ENCODE assay signal across 16 mouse cellular contexts in the genomic region with DNA sequence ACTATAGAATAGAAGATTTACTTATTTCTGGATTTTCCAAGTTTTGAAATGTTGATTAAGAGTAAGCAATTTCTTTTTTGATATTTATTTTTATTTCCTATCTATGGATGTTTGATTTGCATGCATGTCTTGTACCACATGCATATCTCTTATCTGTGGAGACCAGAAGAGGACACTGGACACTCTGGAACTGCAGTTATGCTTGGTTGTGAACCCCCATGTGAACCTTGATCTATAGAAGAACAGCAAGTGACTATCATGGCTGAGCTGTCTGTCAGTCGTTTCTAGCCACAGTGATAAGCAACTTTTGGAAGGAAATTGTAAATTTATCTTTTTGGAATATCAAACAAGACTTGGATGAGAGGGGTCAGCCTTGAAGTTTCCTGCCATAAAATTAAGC.
"Had no signal": no experiment of that assay in that cellular context is flagged by ENCODE, and none has a peak within 500 bp of the region (broad histone marks: within the 10 kb centered on the region; RNA-seq: fewer than 3 reads in every experiment).

No protein-coding gene starts in this region.

- ATAC-seq: intestine, postnatal 0 days; midbrain, embryonic 13.5 days; midbrain, embryonic 16.5 days had no signal

- H3K4me1 ChIP-seq: lung, embryonic 15.5 days; midbrain, embryonic 13.5 days; neural tube, embryonic 13.5 days had no signal

- H3K27ac ChIP-seq: kidney, postnatal 0 days; layer of hippocampus, adult 2 months; lung, embryonic 15.5 days; midbrain, embryonic 13.5 days; neural tube, embryonic 13.5 days had no signal

- H3K9me3 ChIP-seq: lung, embryonic 15.5 days; midbrain, embryonic 13.5 days; neural tube, embryonic 13.5 days had no signal

- H3K27me3 ChIP-seq: lung, embryonic 15.5 days; midbrain, embryonic 13.5 days; neural tube, embryonic 13.5 days had no signal

- DNase-seq: kidney, adult 2 months; kidney, postnatal 25 days; layer of hippocampus, adult 9-11 months; lung, adult 18-20 months; lung, postnatal 10 days; lung, postnatal 36 days; thymus, adult 18-20 months; thymus, postnatal 36 days had no signal

- H3K4me3 ChIP-seq: layer of hippocampus, adult 2 months; lung, embryonic 15.5 days; midbrain, embryonic 13.5 days; myocyte; neural tube, embryonic 13.5 days had no signal

- H3K9ac ChIP-seq: lung, embryonic 15.5 days; midbrain, embryonic 13.5 days; neural tube, embryonic 13.5 days had no signal

- H3K4me2 ChIP-seq: lung, embryonic 15.5 days; midbrain, embryonic 13.5 days; neural tube, embryonic 13.5 days had no signal

- H3K36me3 ChIP-seq: lung, embryonic 15.5 days; midbrain, embryonic 13.5 days; neural tube, embryonic 13.5 days had no signal
